Comparison of ENCODE assay signal across 10 mouse cellular contexts in the genomic region with DNA sequence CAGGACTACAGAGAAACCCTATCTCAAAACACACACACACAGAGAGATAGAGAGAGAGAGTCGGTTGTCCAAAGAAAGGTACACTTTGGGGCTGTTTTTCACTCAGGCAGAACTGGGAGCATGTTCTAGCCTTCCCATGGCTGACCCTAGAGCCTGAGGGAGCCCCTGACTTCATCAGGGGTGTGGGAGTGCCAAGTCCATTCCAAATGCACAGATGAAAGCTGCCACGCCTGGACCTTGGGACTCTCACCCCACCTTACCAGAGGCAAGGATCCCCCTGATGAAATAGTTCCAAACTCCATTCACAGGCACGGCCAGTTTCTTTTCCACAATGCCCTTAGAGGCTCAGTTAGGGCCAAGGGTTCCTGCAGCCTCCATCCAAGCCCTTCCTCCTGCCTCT. TPM values are rescaled to one million over a fixed set of nuclear protein-coding genes. Genes with fewer than 3 reads are reported as not detected.
DNase-seq lines count a peak whose midpoint lies in the region; ATAC-seq and TF ChIP-seq lines count a peak whose summit lies in the region.
"Had no signal": no experiment of that assay in that cellular context is flagged by ENCODE, and none has a peak within 500 bp of the region (broad histone marks: within the 10 kb centered on the region; RNA-seq: fewer than 3 reads in every experiment).

No protein-coding gene starts in this region.

- no peaks in the 10 kb centered on the region for H3K79me2 ChIP-seq in CH12.LX (replicated peaks; ENCODE audit: control insufficient read depth, extremely low read depth, insufficient read depth, poor library complexity, severe bottlenecking)
- H3K79me2 ChIP-seq in MEL (ENCODE audit: control insufficient read depth, insufficient read depth, low read length, poor library complexity), result peaks cover 12% of the 10 kb centered on the region

- no peak for TF ChIP-seq POLR2A in CH12.LX (IDR thresholded peaks at IDR 0.05; ENCODE audit: low read depth, low read length)
- TF ChIP-seq POLR2A in MEL (IDR thresholded peaks at IDR 0.05; ENCODE audit: control insufficient read depth in 1 of 2, insufficient read depth in 1 of 2, low read depth in 1 of 2, low read length in 2 of 2, poor library complexity in 1 of 2), result no peak

- H3K9me3 ChIP-seq in hindbrain, embryonic 13.5 days, result no peaks in the 10 kb centered on the region
- no peaks in the 10 kb centered on the region for H3K9me3 ChIP-seq in hindbrain, embryonic 12.5 days (replicated peaks)
- H3K9me3 ChIP-seq in CH12.LX (replicated peaks; ENCODE audit: low read length) (peaks cover 8% of the 10 kb centered on the region), MEL (replicated peaks; ENCODE audit: insufficient read depth, low read length) (no peaks in the 10 kb centered on the region)
- no peaks in the 10 kb centered on the region for H3K9me3 ChIP-seq in liver, embryonic 12.5 days (replicated peaks)

- peaks cover 18% of the 10 kb centered on the region for H3K4me1 ChIP-seq in hindbrain, embryonic 13.5 days (replicated peaks)
- peaks cover 10% of the 10 kb centered on the region for H3K4me1 ChIP-seq in hindbrain, embryonic 12.5 days
- H3K4me1 ChIP-seq in CH12.LX (ENCODE audit: control insufficient read depth in 1 of 2, insufficient read depth in 2 of 2), result peaks cover 31 to 53% of the 10 kb centered on the region in 2 experiments
- H3K4me1 ChIP-seq in MEL (ENCODE audit: control insufficient read depth in 1 of 2, insufficient read depth in 2 of 2, low read length in 2 of 2), result peaks cover 13 to 29% of the 10 kb centered on the region in 2 experiments
- H3K4me1 ChIP-seq in liver, embryonic 12.5 days, result peaks cover 56% of the 10 kb centered on the region

- no peak for TF ChIP-seq RAD21 in CH12.LX (IDR thresholded peaks at IDR 0.05; ENCODE audit: low read depth, low read length)
- TF ChIP-seq RAD21 in MEL (IDR thresholded peaks at IDR 0.05; ENCODE audit: low read depth, low read length), result no peak

- DNase-seq in CH12.LX (ENCODE audit: extremely low read depth) (no peak), MEL (ENCODE audit: low read depth, low spot score) (no peak)
- no peak for DNase-seq in cerebellum, postnatal 36 days
- DNase-seq: layer of hippocampus, adult 9-11 months; lung, postnatal 10 days; right cerebral cortex, postnatal 14 days had no signal

- H3K27ac ChIP-seq in hindbrain, embryonic 13.5 days, result no peak overlapping the region
- H3K27ac ChIP-seq in hindbrain, embryonic 12.5 days, result no peak overlapping the region
- H3K27ac ChIP-seq in CH12.LX (ENCODE audit: insufficient read depth, low read depth) (no peak overlapping the region), MEL (ENCODE audit: control insufficient read depth, low read depth, low read length) (no peak overlapping the region)
- peak overlapping the region; percentile 89 for H3K27ac ChIP-seq in liver, embryonic 12.5 days

- TF ChIP-seq CTCF in CH12.LX (conservative IDR thresholded peaks at IDR 0.05 in 1 of 2, IDR thresholded peaks at IDR 0.05 in 1 of 2; ENCODE audit: low read depth in 2 of 2, low read length in 2 of 2), result no peak
- TF ChIP-seq CTCF in MEL (IDR thresholded peaks at IDR 0.05 in 2 of 3, conservative IDR thresholded peaks at IDR 0.05 in 1 of 3; ENCODE audit: control insufficient read depth in 1 of 3, insufficient read depth in 1 of 3, low read depth in 2 of 3, low read length in 3 of 3, poor library complexity in 1 of 3, severe bottlenecking in 1 of 3), result no peak

- dilution Hi-C loops in CH12.LX (cut with MboI; ENCODE audit: extremely low pct_ligation_motif_present, extremely low pct_unique_long_range_greater_than_20kb, low sequenced_read_pairs), result no loop called here

- no peak for ATAC-seq in hindbrain, embryonic 13.5 days (ENCODE audit: low FRiP score)
- ATAC-seq in hindbrain, embryonic 12.5 days (ENCODE audit: low FRiP score), result no peak
- ATAC-seq in liver, embryonic 12.5 days, result no peak; the same call in 1 of the 2 replicates
- no peak for ATAC-seq in megakaryocyte, adult 5-6 weeks (ENCODE audit: poor library complexity, severe bottlenecking)

- H3K4me2 ChIP-seq in hindbrain, embryonic 13.5 days, result no peak overlapping the region
- H3K4me2 ChIP-seq in hindbrain, embryonic 12.5 days (replicated peaks), result no peak overlapping the region
- H3K4me2 ChIP-seq in CH12.LX (ENCODE audit: insufficient read depth, low read depth, poor library complexity, severe bottlenecking), result 0 out of 2 replicates have a peak overlapping the region, but pooled peaks have one; percentile 85
- H3K4me2 ChIP-seq in liver, embryonic 12.5 days, result peak overlapping the region; percentile 84

- 88% methylated on average over 3 of the region's 3 CpGs for WGBS in hindbrain, embryonic 13.5 days
- WGBS in hindbrain, embryonic 12.5 days, result 91% methylated on average over 3 of the region's 3 CpGs
- WGBS in liver, embryonic 12.5 days (ENCODE audit: insufficient replicate concordance), result 51% methylated on average over 3 of the region's 3 CpGs

- H3K9ac ChIP-seq in hindbrain, embryonic 13.5 days, result peak overlapping the region; percentile 87; the same call in 1 of the 2 replicates
- no peak overlapping the region for H3K9ac ChIP-seq in hindbrain, embryonic 12.5 days
- no peak overlapping the region for H3K9ac ChIP-seq in CH12.LX (ENCODE audit: insufficient read depth, low read depth)
- H3K9ac ChIP-seq in MEL (ENCODE audit: control insufficient read depth, low read depth, low read length, poor library complexity, severe bottlenecking), result no peak overlapping the region
- peak overlapping the region; percentile 74 for H3K9ac ChIP-seq in liver, embryonic 12.5 days

- H3K4me3 ChIP-seq in hindbrain, embryonic 13.5 days, result no peak overlapping the region
- H3K4me3 ChIP-seq in hindbrain, embryonic 12.5 days, result no peak overlapping the region
- H3K4me3 ChIP-seq in CH12.LX (replicated peaks in 1 of 3; ENCODE audit: low read depth in 2 of 3, low read length in 2 of 3, poor library complexity in 1 of 3) (no peak overlapping the region), MEL (ENCODE audit: control insufficient read depth in 1 of 2, insufficient read depth in 1 of 2, low read depth in 2 of 2, low read length in 2 of 2) (peak overlapping the region; percentile 54 to 94; a peak in 3 of 4 replicates)
- peak overlapping the region; percentile 93 for H3K4me3 ChIP-seq in liver, embryonic 12.5 days

- no peak for TF ChIP-seq EP300 in CH12.LX (IDR thresholded peaks at IDR 0.05; ENCODE audit: low read length)
- no peak for TF ChIP-seq EP300 in MEL (IDR thresholded peaks at IDR 0.05; ENCODE audit: low read depth in 1 of 2, low read length in 2 of 2)

- in situ Hi-C loops in CH12.LX (cut with MboI; ENCODE audit: low pct_ligation_motif_present, low pct_unique_long_range_greater_than_20kb, low sequenced_read_pairs), result no loop called here

- H3K27me3 ChIP-seq in hindbrain, embryonic 13.5 days, result peaks cover 11% of the 10 kb centered on the region; the same call in 1 of the 2 replicates
- H3K27me3 ChIP-seq in hindbrain, embryonic 12.5 days, result peaks cover 10% of the 10 kb centered on the region
- H3K27me3 ChIP-seq in CH12.LX (replicated peaks) (peaks cover 18% of the 10 kb centered on the region), MEL (ENCODE audit: control insufficient read depth in 1 of 2, insufficient read depth in 2 of 2, low read length in 2 of 2) (no peaks in the 10 kb centered on the region)
- peaks cover 3% of the 10 kb centered on the region for H3K27me3 ChIP-seq in liver, embryonic 12.5 days (replicated peaks)

- peaks cover 26% of the 10 kb centered on the region for H3K36me3 ChIP-seq in hindbrain, embryonic 13.5 days
- H3K36me3 ChIP-seq in hindbrain, embryonic 12.5 days, result peaks cover 11% of the 10 kb centered on the region
- peaks cover 10 to 23% of the 10 kb centered on the region in 2 experiments for H3K36me3 ChIP-seq in CH12.LX (replicated peaks in 1 of 2; ENCODE audit: control insufficient read depth in 1 of 2, insufficient read depth in 1 of 2, low read length in 1 of 2)
- H3K36me3 ChIP-seq in MEL (ENCODE audit: control insufficient read depth in 1 of 2, insufficient read depth in 2 of 2, low read length in 2 of 2), result peaks cover 0 to 15% of the 10 kb centered on the region in 2 experiments; a peak in 2 of 4 replicates
- H3K36me3 ChIP-seq in liver, embryonic 12.5 days, result peaks cover 32% of the 10 kb centered on the region

TF ChIP-seq in CH12.LX, 34 proteins besides CTCF, POLR2A, EP300 and RAD21:
- TF ChIP-seq KAT2A (IDR thresholded peaks at IDR 0.05; ENCODE audit: insufficient replicate concordance, low read length) (no peak), MAFK (IDR thresholded peaks at IDR 0.05; ENCODE audit: insufficient replicate concordance, low read length) (no peak), NRF1 (IDR thresholded peaks at IDR 0.05; ENCODE audit: low read depth, low read length) (no peak)

TF ChIP-seq in MEL, 35 proteins besides CTCF, POLR2A, EP300 and RAD21 (continues in another document):
- TF ChIP-seq MAX (IDR thresholded peaks at IDR 0.05; ENCODE audit: low read length) (no peak), TAL1 (IDR thresholded peaks at IDR 0.05; ENCODE audit: low read length) (no peak), BHLHE40 (IDR thresholded peaks at IDR 0.05; ENCODE audit: borderline replicate concordance, low read depth, low read length) (no peak)

RNA-seq across cellular contexts. Expression of gene Ankrd9, which starts 1.0 kb away (rescaled TPM):
- 6.8 and 7.5 TPM in 2 replicates for polyA plus RNA-seq in hindbrain, embryonic 13.5 days (2015; fragmentation: Nextera tagmentation; extraction: Ambion mirVana)
- 10.0 and 11.2 TPM in 2 replicates for polyA plus RNA-seq in hindbrain, embryonic 12.5 days (2016; fragmentation: Nextera tagmentation; extraction: Ambion mirVana)
- total RNA-seq in CH12.LX (2012; rRNA removed) (4.7 and 5.2 TPM in 2 replicates), CH12.LX (2014; rRNA removed) (2.1 and 2.5 TPM in 2 replicates), MEL (2012; rRNA removed) (17.8 and 26.0 TPM in 2 replicates)
- polyA plus RNA-seq in CH12.LX (2012; ENCODE audit: insufficient read length, low read depth) (1.5 and 2.4 TPM in 2 replicates), MEL (2012; ENCODE audit: insufficient read depth in 1 of 2, insufficient read length in 2 of 2, low read depth in 1 of 2, low replicate concordance in 2 of 2, missing spikeins in 1 of 2) (10 to 100 TPM in 1 of 2 experiments, not detected in 1; 13.8 TPM)
- polyA plus RNA-seq in liver, embryonic 12.5 days (2016; fragmentation: Nextera tagmentation; extraction: Ambion mirVana), result 62.2 TPM in 2 replicates
- 1.6 and 2.8 TPM in 2 replicates for total RNA-seq in megakaryocyte, adult 5-6 weeks (2015)
- total RNA-seq in megakaryocyte, adult 5-6 weeks (2017), result 3.0 and 3.3 TPM in 2 replicates

RNA-seq across cellular contexts. Expression of gene Rcor1, which starts 59.3 kb away (rescaled TPM):
- 5.2 and 5.6 TPM in 2 replicates for polyA plus RNA-seq in hindbrain, embryonic 13.5 days (2015; fragmentation: Nextera tagmentation; extraction: Ambion mirVana)
- polyA plus RNA-seq in hindbrain, embryonic 12.5 days (2016; fragmentation: Nextera tagmentation; extraction: Ambion mirVana), result 8.8 and 10.0 TPM in 2 replicates
- total RNA-seq in CH12.LX (2012; rRNA removed), result 6.1 and 6.5 TPM in 2 replicates
- 8.3 and 8.5 TPM in 2 replicates for total RNA-seq in CH12.LX (2014; rRNA removed)
- polyA plus RNA-seq in CH12.LX (2012; ENCODE audit: insufficient read length, low read depth), result 15.0 and 16.1 TPM in 2 replicates
- 23.1 and 24.0 TPM in 2 replicates for total RNA-seq in MEL (2012; rRNA removed)
- polyA plus RNA-seq in MEL (2012; ENCODE audit: insufficient read depth in 1 of 2, insufficient read length in 2 of 2, low read depth in 1 of 2, low replicate concordance in 2 of 2, missing spikeins in 1 of 2), result 10 to 100 TPM; 37.1 to 44.3 TPM
- 8.5 and 10.4 TPM in 2 replicates for polyA plus RNA-seq in liver, embryonic 12.5 days (2016; fragmentation: Nextera tagmentation; extraction: Ambion mirVana)
- 30.6 and 33.5 TPM in 2 replicates for total RNA-seq in megakaryocyte, adult 5-6 weeks (2015)
- total RNA-seq in megakaryocyte, adult 5-6 weeks (2017), result 22.8 and 29.4 TPM in 2 replicates

Comparison
In these comparisons a context has a peak if more than half of its experiments do, and no peak if none do; other contexts are left out.
1. H3K9ac ChIP-seq: peak in hindbrain, embryonic 13.5 days (single experiment) and liver, embryonic 12.5 days (single experiment); none in hindbrain, embryonic 12.5 days (single experiment), CH12.LX (single experiment) and MEL (single experiment).
2. H3K4me2 ChIP-seq: peak in CH12.LX (single experiment) and liver, embryonic 12.5 days (single experiment); none in hindbrain, embryonic 13.5 days (single experiment) and hindbrain, embryonic 12.5 days (single experiment).
3. H3K4me3 ChIP-seq: peak in MEL (2 of 2) and liver, embryonic 12.5 days (single experiment); none in hindbrain, embryonic 13.5 days (single experiment), hindbrain, embryonic 12.5 days (single experiment) and CH12.LX (0 of 3).